Mouse (Mus musculus) urinary bladder, postnatal 4 days (tissue): ENCODE measurements around the gene Topors.

Source experiments
- DNase-seq, 2 experiments: peaks; one replicate each; pipeline ENCODE4 v3.0.0; 2021 to 2022; ENCODE audit warnings: low spot score in 2 of 2

Topors gene

GRCm38 (mm10) chr4:40250984-40251383, 18.7 kb downstream of the Topors start:
- DNase-seq: no peak

GRCm38 (mm10) chr4:40244035-40244434, 25.6 kb downstream of the Topors start:
- no peak for DNase-seq

DNA sequence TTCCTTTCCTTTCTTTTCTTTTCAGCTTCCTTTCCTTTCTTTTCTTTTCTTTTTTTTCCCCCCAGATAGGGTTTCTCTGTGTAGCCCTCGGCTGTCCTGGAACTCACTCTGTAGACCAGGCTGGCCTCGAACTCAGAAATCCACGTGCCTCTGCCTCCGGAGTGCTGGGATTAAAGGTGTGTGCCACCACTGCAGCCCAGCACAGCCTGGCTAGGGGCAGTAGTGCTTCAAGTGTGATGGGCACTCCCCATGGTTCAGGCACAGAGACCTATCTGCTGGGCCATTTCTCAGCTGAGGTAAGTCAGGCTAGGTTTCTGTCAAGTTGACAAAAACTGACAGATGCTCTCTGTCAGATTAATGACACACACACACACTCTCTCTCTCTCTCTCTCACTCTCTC, 26.6 kb downstream of the Topors start:
- DNase-seq: no peak

- DNase-seq: no peak
Measured at GRCm38 (mm10) chr4:40241928-40242327, 27.7 kb downstream of the Topors start.

DNA sequence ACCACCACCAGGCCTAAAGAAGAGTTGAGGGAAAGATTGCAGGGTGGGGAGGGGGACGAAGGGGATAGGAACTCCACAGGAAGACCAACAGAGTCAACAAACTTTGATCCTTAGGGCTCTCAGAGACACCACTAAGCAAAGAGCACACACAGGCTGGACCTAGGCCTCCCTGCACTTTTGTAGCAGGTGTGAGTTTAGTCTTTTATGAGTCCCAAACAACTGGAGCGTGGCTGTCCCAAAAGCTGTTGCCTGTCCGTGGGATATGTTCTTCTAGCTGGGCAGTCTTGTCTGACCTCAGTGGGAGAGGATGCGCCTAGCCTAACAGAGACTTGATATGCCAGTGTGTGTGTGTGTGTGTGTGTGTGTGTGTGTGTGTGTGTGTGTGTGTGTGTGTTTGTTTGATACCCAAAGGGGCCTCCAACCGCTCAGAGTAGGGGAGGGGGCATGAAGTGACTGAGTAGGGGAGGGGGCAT, 29.3 kb downstream of the Topors start:
- no peak for DNase-seq

GRCm38 (mm10) chr4:40239409-40240271, 30.0 kb downstream of the Topors start, which contains the start of gene Ddx58:
TSS of gene Ddx58 (minus strand) at chr4:40239828.
- no peak for DNase-seq

DNA sequence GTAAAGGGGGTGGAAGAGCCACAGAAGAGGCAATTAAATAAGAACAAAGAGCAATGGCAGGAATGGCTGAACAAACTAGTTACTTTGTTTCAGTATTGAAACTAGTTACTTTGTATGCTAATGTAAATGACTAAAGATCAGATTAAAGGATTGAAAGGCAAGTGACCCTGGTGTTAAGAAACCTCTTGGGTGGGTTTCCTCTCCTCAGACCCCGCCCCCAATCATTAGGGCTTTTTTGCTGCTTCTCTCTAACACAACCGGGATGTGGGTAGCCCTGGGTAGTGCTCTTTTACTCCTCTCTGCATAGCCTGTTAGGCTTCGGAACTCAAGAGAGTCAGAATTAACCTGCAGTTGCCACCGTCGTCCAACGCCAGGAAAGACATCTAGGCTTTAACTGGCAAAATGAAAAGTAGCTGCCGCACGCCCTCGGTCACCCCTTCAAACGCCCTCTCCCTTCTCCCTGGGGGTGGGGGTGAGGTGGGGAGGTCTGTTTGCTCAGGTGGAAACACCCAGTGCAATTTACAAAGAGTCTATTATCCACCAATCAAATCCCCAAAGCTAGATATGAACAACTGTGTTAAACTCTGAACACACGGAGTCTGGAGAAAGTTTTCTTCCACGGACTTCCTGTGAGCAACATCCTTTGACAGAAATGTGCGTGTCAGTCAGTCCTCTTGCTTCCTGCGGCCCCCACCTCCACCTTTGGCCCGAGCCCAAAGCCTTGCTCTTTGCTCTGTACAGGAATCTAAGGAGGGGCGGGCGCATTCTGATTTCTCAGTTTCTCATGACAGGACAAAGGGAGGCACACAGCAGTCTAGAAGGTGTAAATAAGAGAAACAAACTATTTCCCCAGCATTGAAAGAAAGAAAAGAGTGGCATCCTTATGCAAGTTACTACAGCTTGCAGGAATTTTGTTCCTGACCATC, 30.9 kb downstream of the Topors start:
- peak in 1 of 2 experiments; percentile 24 for DNase-seq

GRCm38 (mm10) chr4:40236829-40237228, 32.8 kb downstream of the Topors start:
- DNase-seq: no peak

DNA sequence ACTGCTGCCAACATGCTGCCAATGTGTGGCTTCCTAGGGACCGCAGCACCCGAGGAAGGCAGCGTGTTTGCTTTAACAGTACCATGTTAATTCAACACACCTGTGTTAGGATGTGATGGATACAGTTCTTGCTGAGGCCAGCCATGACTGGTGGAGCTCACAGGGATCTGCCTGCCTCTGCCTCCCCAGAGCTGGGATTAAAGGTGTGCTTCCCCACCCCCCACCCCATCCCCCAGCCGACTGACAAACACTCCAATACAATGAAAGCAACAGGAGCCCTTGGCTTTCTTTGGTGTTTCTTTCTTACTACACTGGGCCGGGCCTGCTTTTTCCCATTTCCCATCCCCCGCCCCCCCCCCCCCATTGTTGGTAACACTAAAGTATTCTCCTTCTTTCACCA, 35.4 kb downstream of the Topors start:
- DNase-seq: no peak

DNA sequence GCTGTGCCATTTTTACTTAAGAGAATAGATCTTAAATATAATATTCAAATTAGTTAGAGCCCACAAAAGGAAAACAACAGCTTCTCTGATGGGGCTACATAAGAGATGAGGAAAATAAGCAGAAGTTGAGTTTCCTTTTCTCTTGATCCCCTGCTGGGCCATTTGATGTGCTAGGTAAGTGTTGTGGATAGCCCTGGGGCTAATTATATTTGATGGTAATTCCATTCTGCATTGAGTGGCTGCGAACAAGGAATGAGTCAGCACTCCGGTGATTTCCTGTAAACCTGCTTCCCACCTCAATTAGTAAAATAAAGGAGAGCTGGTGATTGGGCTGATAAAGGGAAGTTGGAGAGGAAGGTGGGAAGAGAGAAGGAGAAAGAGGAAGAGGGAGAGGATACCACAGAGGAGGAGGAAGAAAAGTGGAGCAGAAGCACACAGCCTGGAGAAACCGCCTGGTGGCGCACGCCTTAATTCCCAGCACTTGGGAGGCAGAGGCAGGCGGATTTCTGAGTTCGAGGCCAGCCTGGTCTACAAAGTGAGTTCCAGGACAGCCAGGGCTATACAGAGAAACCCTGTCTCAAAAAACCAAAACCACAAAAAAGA, 36.5 kb downstream of the Topors start:
- no peak for DNase-seq

DNA sequence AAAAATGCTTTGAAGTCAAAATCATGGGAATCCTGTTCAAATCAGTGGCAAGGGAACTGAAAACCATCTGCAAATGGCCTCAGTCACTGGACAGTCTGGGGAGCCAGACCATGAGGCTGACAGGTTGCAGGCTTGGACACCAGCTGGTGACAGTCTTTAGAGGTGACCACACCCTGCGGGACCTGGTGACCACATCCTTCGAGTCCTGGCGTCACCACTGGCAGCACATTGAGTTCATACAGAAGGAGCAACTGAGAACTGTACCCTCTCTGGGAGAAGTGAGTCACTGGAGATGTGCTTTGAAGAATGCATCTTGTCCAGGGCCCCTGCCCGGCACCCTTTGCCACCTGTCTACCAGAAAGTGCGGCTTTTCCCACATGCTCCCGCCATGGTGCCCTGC, 39.9 kb downstream of the Topors start:
- no peak for DNase-seq

GRCm38 (mm10) chr4:40227886-40228285, 41.8 kb downstream of the Topors start:
- DNase-seq: no peak

DNA sequence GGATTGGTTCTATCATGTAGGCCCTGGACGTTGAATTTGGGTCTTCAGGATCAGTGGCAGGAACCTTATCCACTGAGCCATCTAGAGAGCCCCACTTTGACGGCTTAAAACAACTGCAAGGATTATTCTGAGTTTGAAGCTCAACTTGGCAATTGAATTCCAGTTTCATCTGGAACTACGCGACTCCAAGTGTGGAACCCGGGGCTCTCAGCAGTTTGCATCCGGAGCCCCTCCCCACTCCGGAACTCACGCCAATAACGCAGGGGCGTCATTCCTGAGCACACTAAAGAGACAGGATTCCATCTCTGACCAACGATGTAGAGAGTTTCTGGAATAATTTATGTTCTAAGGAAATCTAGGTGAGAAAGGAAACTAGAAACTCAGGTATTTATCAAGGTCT, 42.5 kb downstream of the Topors start:
- DNase-seq: no peak

DNA sequence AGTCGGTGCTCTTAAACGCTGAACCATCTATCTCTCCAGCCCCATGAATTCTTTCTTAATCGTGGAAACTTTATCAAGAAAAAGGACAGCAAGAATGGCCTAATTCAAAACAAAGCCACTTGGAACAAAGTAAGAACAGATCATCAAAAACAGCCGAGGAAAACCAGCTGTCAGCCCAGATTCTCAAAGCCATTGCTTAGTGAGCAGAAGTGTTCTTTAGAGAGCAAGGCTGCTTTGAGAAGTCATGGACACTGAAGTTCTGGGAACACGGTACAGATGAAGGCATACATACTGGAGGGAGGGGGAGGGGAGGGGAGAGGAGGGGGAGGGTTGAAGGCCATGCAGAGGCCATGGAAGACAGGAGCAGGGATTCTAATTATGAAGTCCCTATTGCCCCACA, 43.6 kb downstream of the Topors start:
- no peak for DNase-seq

DNA sequence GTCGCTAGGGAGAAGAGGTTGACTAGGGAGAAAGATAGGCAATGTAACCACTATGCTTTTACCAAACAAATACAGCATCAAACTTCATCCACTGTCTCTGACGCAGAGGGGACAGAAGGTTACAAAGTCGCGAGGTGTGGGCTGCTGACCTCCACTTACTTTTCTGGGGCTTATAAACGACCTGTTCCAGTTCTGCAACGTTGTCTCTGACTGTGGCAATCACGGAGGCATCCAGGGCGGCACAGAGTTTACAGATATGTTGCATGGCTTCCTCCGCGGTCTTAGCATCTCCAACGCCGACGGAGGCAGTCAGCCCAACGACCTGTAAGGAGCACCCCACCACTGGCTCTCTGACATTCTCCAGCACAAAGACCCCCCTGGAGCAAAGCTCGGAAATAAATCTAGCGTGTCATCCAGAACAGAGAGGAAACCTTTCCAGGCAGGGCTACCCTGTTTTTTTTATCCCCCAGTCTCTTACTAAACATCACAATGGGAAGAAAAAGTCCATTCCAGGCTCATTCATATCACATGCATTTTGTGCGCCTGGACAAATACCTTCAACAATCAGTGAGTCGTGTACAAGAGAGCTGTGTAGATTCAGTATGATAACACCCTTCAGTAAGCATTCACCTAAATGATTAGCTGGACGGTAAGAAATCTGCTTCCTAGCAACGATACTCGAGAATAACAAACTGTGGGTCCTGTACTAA, 47.6 kb downstream of the Topors start:
- DNase-seq: no peak

- no peak for DNase-seq
Measured at GRCm38 (mm10) chr4:40221004-40221760, 48.5 kb downstream of the Topors start.

DNA sequence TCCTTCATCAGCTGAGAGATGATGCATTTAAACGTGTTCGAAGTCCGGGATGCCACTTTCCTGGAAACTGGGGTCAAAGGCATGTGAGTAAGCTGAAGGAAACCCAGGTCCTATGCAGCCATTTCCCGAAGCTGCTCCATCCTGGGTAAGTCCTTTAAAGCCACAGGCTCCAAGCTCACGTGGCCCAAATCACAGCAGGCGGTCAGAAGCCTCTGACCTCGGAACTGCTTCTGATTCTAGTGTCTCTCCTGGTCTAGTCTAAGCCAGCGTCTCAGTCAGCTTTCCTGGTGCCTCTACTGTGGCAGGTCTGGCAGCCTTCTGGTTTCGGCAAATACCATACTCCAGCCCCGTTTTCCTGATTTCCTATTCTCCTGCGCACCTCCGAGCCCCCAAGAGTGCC, 49.2 kb downstream of the Topors start:
- no peak for DNase-seq

GRCm38 (mm10) chr4:40218382-40218781, 51.3 kb downstream of the Topors start:
- DNase-seq: no peak

DNA sequence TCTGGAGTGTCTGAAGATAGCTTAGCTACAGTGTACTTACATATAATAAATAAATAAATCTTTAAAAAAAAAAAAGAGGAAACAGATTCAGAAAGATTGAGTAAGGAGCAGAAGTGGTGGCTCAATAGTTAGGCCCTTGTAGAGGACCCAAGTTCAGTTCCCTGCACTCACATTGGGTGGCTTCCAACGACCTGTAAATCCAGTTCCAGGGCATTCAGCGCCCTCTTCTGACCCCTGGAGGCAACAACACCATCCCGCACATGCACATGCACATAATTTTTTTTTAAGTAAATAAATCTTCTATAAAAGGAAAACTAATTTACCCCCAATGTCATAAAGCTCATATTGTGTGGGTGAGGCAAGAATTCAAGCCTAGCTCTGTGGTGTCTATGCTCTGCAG, 51.7 kb downstream of the Topors start:
- no peak for DNase-seq

GRCm38 (mm10) chr4:40212177-40212576, 57.5 kb downstream of the Topors start:
- no peak for DNase-seq
